Mouse (Mus musculus): ENCODE results near the gene Syt9. TPM values are rescaled to one million over a fixed set of nuclear protein-coding genes. Genes with fewer than 3 reads are reported as not detected.

The Syt9 gene
- total RNA-seq, 2 experiments from 2014 or later = 8.3 to 10.8 TPM

- intact Hi-C loops (cut with DNase I) = no loop called here
- H3K27ac ChIP-seq = no peak overlapping the region
- no peak overlapping the region for H3K4me3 ChIP-seq
- no peak for TF ChIP-seq CTCF (IDR thresholded peaks at IDR 0.05)
- DNase-seq (ENCODE audit: extremely low spot score in 1 of 2, low spot score in 2 of 2) = no peak
Measured at GRCm38 (mm10) chr7:107392749-107393148, 22.2 kb downstream of the Syt9 start.

GRCm38 (mm10) chr7:107400061-107400799, 29.7 kb downstream of the Syt9 start:
- no peak overlapping the region for H3K4me3 ChIP-seq

GRCm38 (mm10) chr7:107403261-107403660, 32.7 kb downstream of the Syt9 start:
- no peak for DNase-seq (ENCODE audit: extremely low spot score in 1 of 2, low spot score in 2 of 2)
- Histone ChIP-seq H3K27ac (no peak overlapping the region), H3K4me3 (no peak overlapping the region)
- intact Hi-C loops (cut with DNase I) = no loop called here
- TF ChIP-seq CTCF (IDR thresholded peaks at IDR 0.05) = no peak

More at GRCm38 (mm10) chr7:107400061-107400799, 29.7 kb downstream of the Syt9 start:
- no peak for TF ChIP-seq CTCF (IDR thresholded peaks at IDR 0.05)
- no peak overlapping the region for H3K27ac ChIP-seq
- intact Hi-C loops (cut with DNase I) = no loop called here
- peak; percentile 32 to 34 for DNase-seq (ENCODE audit: extremely low spot score in 1 of 2, low spot score in 2 of 2)

- no peak overlapping the region for H3K4me3 ChIP-seq
- intact Hi-C loops (cut with DNase I) = no loop called here
- no peak overlapping the region for H3K27ac ChIP-seq
- TF ChIP-seq CTCF (IDR thresholded peaks at IDR 0.05) = no peak
- DNase-seq (ENCODE audit: extremely low spot score in 1 of 2, low spot score in 2 of 2) = no peak
Measured at GRCm38 (mm10) chr7:107414928-107415327, 44.4 kb downstream of the Syt9 start.

- TF ChIP-seq CTCF (IDR thresholded peaks at IDR 0.05) = no peak
- intact Hi-C loops (cut with DNase I) = no loop called here
- no peak overlapping the region for H3K4me3 ChIP-seq
- DNase-seq (ENCODE audit: extremely low spot score in 1 of 2, low spot score in 2 of 2) = no peak
- no peak overlapping the region for H3K27ac ChIP-seq
Measured at GRCm38 (mm10) chr7:107417043-107417850, 46.7 kb downstream of the Syt9 start.

- no peak overlapping the region for H3K27ac ChIP-seq
- H3K4me3 ChIP-seq = no peak overlapping the region
- intact Hi-C loops (cut with DNase I) = no loop called here
- no peak for TF ChIP-seq CTCF (IDR thresholded peaks at IDR 0.05)
- DNase-seq (ENCODE audit: extremely low spot score in 1 of 2, low spot score in 2 of 2) = no peak
Measured at GRCm38 (mm10) chr7:107437381-107437780, 66.9 kb downstream of the Syt9 start.

- no peak overlapping the region for H3K4me3 ChIP-seq
- TF ChIP-seq CTCF (IDR thresholded peaks at IDR 0.05) = no peak
- no peak for DNase-seq (ENCODE audit: extremely low spot score in 1 of 2, low spot score in 2 of 2)
- intact Hi-C loops (cut with DNase I) = no loop called here
- H3K27ac ChIP-seq = no peak overlapping the region
Measured at GRCm38 (mm10) chr7:107444579-107444978, 74.1 kb downstream of the Syt9 start.

- no peak for TF ChIP-seq CTCF (IDR thresholded peaks at IDR 0.05)
Measured at GRCm38 (mm10) chr7:107454660-107455059, 84.1 kb downstream of the Syt9 start.

GRCm38 (mm10) chr7:107455118-107455521, 84.6 kb downstream of the Syt9 start:
- no peak for TF ChIP-seq CTCF (IDR thresholded peaks at IDR 0.05)
- intact Hi-C loops (cut with DNase I) = no loop called here
- DNase-seq (ENCODE audit: extremely low spot score in 1 of 2, low spot score in 2 of 2) = no peak
- no peak overlapping the region for H3K27ac ChIP-seq
- H3K4me3 ChIP-seq = no peak overlapping the region

More at GRCm38 (mm10) chr7:107454660-107455059, 84.1 kb downstream of the Syt9 start:
- H3K4me3 ChIP-seq = no peak overlapping the region
- intact Hi-C loops (cut with DNase I) = no loop called here
- DNase-seq (ENCODE audit: extremely low spot score in 1 of 2, low spot score in 2 of 2) = no peak
- H3K27ac ChIP-seq = no peak overlapping the region

GRCm38 (mm10) chr7:107461167-107461566, 90.6 kb downstream of the Syt9 start:
- intact Hi-C loops (cut with DNase I) = loop anchor here (10.0 kb wide), 1 partner anchor 64 kb away; no protein-coding TSS in a partner anchor
- TF ChIP-seq CTCF (IDR thresholded peaks at IDR 0.05) = no peak
- no peak overlapping the region for H3K27ac ChIP-seq
- H3K4me3 ChIP-seq = no peak overlapping the region
- no peak for DNase-seq (ENCODE audit: extremely low spot score in 1 of 2, low spot score in 2 of 2)

- intact Hi-C loops (cut with DNase I) = loop anchor here (10.0 kb wide), 1 partner anchor 63 kb away; no protein-coding TSS in a partner anchor
- no peak for DNase-seq (ENCODE audit: extremely low spot score in 1 of 2, low spot score in 2 of 2)
- no peak for TF ChIP-seq CTCF (IDR thresholded peaks at IDR 0.05)
- Histone ChIP-seq H3K27ac (no peak overlapping the region), H3K4me3 (no peak overlapping the region)
Measured at GRCm38 (mm10) chr7:107461699-107462440, 91.3 kb downstream of the Syt9 start.
